Comparison of ENCODE assay signal across 23 mouse cellular contexts in the genomic region with DNA sequence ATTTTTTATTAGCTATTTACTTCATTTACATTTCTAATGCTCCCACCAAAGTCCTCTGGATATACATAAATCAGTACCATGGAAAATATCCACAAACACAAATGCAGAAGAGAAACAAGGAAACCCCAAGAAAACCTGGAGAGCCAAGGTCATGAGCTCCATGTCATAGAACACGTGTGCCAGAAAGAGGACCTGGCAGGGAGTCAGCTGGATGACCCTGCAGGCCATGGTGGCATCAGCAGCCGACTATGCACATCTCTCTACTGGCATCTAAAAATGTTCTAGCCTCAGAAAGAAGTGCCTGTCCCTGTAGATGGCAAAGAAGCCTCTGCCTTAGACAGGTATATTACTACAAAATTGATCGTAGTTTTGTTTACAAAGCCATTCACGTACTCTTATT. TPM values are rescaled to one million over a fixed set of nuclear protein-coding genes. Genes with fewer than 3 reads are reported as not detected.
DNase-seq lines count a peak whose midpoint lies in the region; ATAC-seq lines count a peak whose summit lies in the region.
"Had no signal": no experiment of that assay in that cellular context is flagged by ENCODE, and none has a peak within 500 bp of the region (broad histone marks: within the 10 kb centered on the region; RNA-seq: fewer than 3 reads in every experiment).

No protein-coding gene starts in this region.

- DNase-seq in cerebellum, postnatal 10 days, result peak; percentile 18 to 24
- no peak for DNase-seq in cerebellum, postnatal 4 days (ENCODE audit: low spot score in 2 of 2)
- DNase-seq in left cerebral cortex, postnatal 4 days, result peak; percentile 3
- DNase-seq in left cerebral cortex, postnatal 10 days (ENCODE audit: extremely low spot score in 1 of 2, low spot score in 2 of 2), result no peak
- DNase-seq in adrenal gland, postnatal 10 days, result peak; percentile 48
- DNase-seq in forebrain, embryonic 11.5 days (ENCODE audit: low spot score), result no peak
- DNase-seq: cerebellum, adult 2 months; gastrocnemius, postnatal 10 days; kidney, adult 2 months had no signal

- H3K27ac ChIP-seq in hindbrain, embryonic 13.5 days, result no peak overlapping the region
- H3K27ac ChIP-seq in forebrain, embryonic 11.5 days (ENCODE audit: low read depth, low read length), result no peak overlapping the region
- H3K27ac ChIP-seq: embryonic facial prominence, embryonic 12.5 days; forebrain, embryonic 12.5 days; heart, embryonic 15.5 days; hindbrain, embryonic 10.5 days; hindbrain, embryonic 15.5 days had no signal

- H3K4me1 ChIP-seq in hindbrain, embryonic 13.5 days (replicated peaks), result no peaks in the 10 kb centered on the region
- H3K4me1 ChIP-seq in forebrain, embryonic 11.5 days (replicated peaks; ENCODE audit: control insufficient read depth, insufficient read depth, low read length), result no peaks in the 10 kb centered on the region
- H3K4me1 ChIP-seq: embryonic facial prominence, embryonic 12.5 days; forebrain, embryonic 12.5 days; heart, embryonic 15.5 days; hindbrain, embryonic 15.5 days had no signal

- ATAC-seq in hindbrain, embryonic 13.5 days (ENCODE audit: low FRiP score), result no peak
- no peak for ATAC-seq in forebrain, embryonic 11.5 days (replicated peaks; ENCODE audit: low FRiP score)
- ATAC-seq: forebrain, embryonic 16.5 days; intestine, embryonic 16.5 days had no signal

- no peak overlapping the region for H3K4me2 ChIP-seq in hindbrain, embryonic 13.5 days
- H3K4me2 ChIP-seq in forebrain, embryonic 11.5 days (ENCODE audit: low read depth, low read length, severe bottlenecking), result no peak overlapping the region
- H3K4me2 ChIP-seq: embryonic facial prominence, embryonic 12.5 days; forebrain, embryonic 12.5 days; heart, embryonic 15.5 days; hindbrain, embryonic 15.5 days had no signal

- no peaks in the 10 kb centered on the region for H3K36me3 ChIP-seq in hindbrain, embryonic 13.5 days
- H3K36me3 ChIP-seq in forebrain, embryonic 11.5 days (ENCODE audit: control insufficient read depth, insufficient read depth, low read length), result no peaks in the 10 kb centered on the region
- H3K36me3 ChIP-seq: embryonic facial prominence, embryonic 12.5 days; forebrain, embryonic 12.5 days; heart, embryonic 15.5 days; hindbrain, embryonic 10.5 days; hindbrain, embryonic 15.5 days had no signal

- no peak overlapping the region for H3K4me3 ChIP-seq in hindbrain, embryonic 13.5 days
- H3K4me3 ChIP-seq in forebrain, embryonic 11.5 days (ENCODE audit: low read depth, low read length), result no peak overlapping the region
- H3K4me3 ChIP-seq: embryonic facial prominence, embryonic 12.5 days; forebrain, embryonic 12.5 days; heart, embryonic 15.5 days; hindbrain, embryonic 10.5 days; hindbrain, embryonic 15.5 days had no signal

- H3K27me3 ChIP-seq in hindbrain, embryonic 13.5 days, result no peaks in the 10 kb centered on the region
- no peaks in the 10 kb centered on the region for H3K27me3 ChIP-seq in forebrain, embryonic 11.5 days (ENCODE audit: control insufficient read depth, insufficient read depth, low read length)
- H3K27me3 ChIP-seq: CH12.LX; embryonic facial prominence, embryonic 12.5 days; forebrain, embryonic 12.5 days; heart, embryonic 15.5 days; hindbrain, embryonic 15.5 days had no signal

- no peak overlapping the region for H3K9ac ChIP-seq in hindbrain, embryonic 13.5 days
- H3K9ac ChIP-seq in forebrain, embryonic 11.5 days (ENCODE audit: low read length), result no peak overlapping the region
- H3K9ac ChIP-seq: embryonic facial prominence, embryonic 12.5 days; forebrain, embryonic 12.5 days; heart, embryonic 15.5 days; hindbrain, embryonic 15.5 days had no signal

- intact Hi-C loops in left cerebral cortex, postnatal 4 days (cut with DNase I), result no loop called here
- intact Hi-C loops in left cerebral cortex, postnatal 10 days (cut with DNase I), result no loop called here

- no peaks in the 10 kb centered on the region for H3K9me3 ChIP-seq in hindbrain, embryonic 13.5 days
- no peaks in the 10 kb centered on the region for H3K9me3 ChIP-seq in forebrain, embryonic 11.5 days (ENCODE audit: control insufficient read depth, low read length)
- H3K9me3 ChIP-seq: embryonic facial prominence, embryonic 12.5 days; forebrain, embryonic 12.5 days; heart, embryonic 15.5 days; hindbrain, embryonic 10.5 days; hindbrain, embryonic 15.5 days had no signal

- 90% methylated on average over 4 of the region's 4 CpGs for WGBS in hindbrain, embryonic 13.5 days
- 91% methylated on average over 4 of the region's 4 CpGs for WGBS in forebrain, embryonic 11.5 days

RNA-seq across cellular contexts. Expression of gene Ifne, which starts 36.3 kb away (rescaled TPM):
- total RNA-seq in left cerebral cortex, postnatal 4 days (2021), result not detected
- total RNA-seq in left cerebral cortex, postnatal 10 days (2021), result not detected
- not detected for total RNA-seq in adrenal gland, postnatal 10 days (2021)
- polyA plus RNA-seq in hindbrain, embryonic 13.5 days (2015; fragmentation: Nextera tagmentation; extraction: Ambion mirVana), result not detected in 2 replicates
- not detected in 2 replicates for polyA plus RNA-seq in forebrain, embryonic 11.5 days (2014; fragmentation: Nextera tagmentation; extraction: Ambion mirVana)
- total RNA-seq: CH12.LX; gastrocnemius, postnatal 10 days; gastrocnemius, postnatal 4 days; heart, adult 8-10 months; heart, postnatal 25 days had no signal
- polyA plus RNA-seq: cerebellum, adult 2 months; cortical plate, adult 2 months; embryonic facial prominence, embryonic 12.5 days; forebrain, embryonic 12.5 days; forebrain, embryonic 16.5 days; frontal cortex, adult 2 months; heart, embryonic 15.5 days; hindbrain, embryonic 10.5 days; hindbrain, embryonic 15.5 days; intestine, embryonic 16.5 days; kidney, adult 2 months had no signal

Comparison
In these comparisons a context has a peak if more than half of its experiments do, and no peak if none do; other contexts are left out.
1. DNase-seq: peak in cerebellum, postnatal 10 days (2 of 2), left cerebral cortex, postnatal 4 days (single experiment) and adrenal gland, postnatal 10 days (single experiment); none in cerebellum, postnatal 4 days (0 of 2), left cerebral cortex, postnatal 10 days (0 of 2) and forebrain, embryonic 11.5 days (single experiment).